Mouse (Mus musculus) v-Abl transformed pro-B cells (cell line): ENCODE measurements at regions not wholly inside any gene's neighbourhood (a gene's known extent, or its start where the extent isn't known, plus 50 kb on each side); places are given as distances from the start of the nearest gene placed in this dataset.

Experiments used
- in situ Hi-C, 2 experiments: fragments of 400-800 bp; cut with MboI; formaldehyde crosslinking; loops; one replicate each; pipeline ENCODE4 v1.15.1; 2025; ENCODE audit not compliant: unreplicated experiment in 2 of 2

DNA sequence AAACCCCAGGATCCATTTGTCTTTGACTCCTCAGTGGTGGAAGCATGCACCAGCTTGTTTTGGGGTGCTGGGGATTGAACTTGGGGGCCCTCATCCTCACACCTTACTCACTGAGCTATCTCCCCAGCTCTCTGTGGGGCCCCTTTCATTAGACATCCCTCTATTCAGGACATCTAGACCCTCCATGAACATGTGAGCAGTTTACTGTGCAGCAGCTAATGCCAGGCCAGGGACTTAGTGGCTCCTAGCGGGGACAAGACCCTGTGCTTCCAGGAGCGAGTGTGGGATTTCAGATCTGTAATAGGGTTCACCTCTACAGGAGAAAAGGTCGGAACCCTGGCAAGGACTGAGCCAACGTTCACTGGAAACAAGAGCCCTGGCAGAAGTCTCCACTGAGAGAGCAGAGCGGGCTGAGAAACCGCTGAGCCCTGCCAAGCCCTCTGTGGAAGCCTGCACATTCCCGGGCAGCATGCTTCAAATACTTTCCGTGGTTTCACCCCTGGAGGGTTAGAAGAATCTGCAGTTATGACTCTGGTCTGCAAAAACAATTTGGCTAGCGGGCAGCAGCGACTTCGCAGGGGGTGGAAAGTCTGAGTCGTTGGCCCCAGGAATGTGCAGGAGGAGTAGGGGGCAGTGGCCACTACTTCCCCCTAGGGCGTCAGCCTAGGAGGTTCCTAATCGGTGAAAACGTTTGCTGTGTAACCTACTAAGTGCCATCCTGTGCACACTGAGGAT is 125.6 kb downstream of the Smad6 start:
- in situ Hi-C loops, result loop anchor here in 1 of 2 experiments (25.0 kb wide), 1 partner anchor 491 kb away; the partner anchor contains the start of gene Megf11

DNA sequence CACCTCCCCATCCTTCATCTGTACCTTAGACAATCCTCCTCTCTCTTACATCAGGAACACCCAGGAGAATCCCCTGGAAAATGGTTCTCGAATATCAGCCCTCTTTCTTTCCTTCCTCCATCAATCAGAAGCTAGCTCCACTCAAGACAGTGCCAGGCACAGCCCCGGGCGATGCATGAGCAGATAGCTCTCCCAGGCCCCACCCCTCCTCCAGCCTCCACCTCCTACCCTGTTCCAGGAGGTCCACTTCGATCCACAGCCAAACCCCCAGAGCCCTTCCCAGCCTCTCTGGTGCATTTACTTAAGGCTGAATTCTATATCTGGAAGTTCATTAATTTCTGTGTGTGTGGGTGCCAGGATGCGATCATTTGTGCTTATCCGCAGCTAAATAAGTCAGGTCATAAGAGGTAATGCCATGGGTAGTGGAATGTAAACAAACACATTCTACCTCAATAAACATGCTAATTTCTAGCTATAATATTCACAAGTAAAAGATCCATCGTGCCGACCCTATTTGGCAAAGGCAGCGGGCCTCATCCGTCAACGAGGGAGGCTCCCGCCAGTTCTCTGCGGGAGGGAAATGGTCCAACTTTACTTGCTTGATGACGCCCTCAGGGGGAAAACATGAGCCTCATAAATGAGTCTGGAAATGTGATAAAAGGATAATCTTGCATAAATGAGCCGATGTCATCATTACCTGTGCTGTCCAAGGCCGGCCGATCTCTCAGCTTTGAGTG is 129.5 kb downstream of the Smad6 start:
- in situ Hi-C loops, result loop anchor here in 1 of 2 experiments (25.0 kb wide), 1 partner anchor 495 kb away; the partner anchor contains the start of gene Megf11

- in situ Hi-C loops, result loop anchor here in 1 of 2 experiments (25.0 kb wide), 1 partner anchor 497 kb away; the partner anchor contains the start of gene Megf11
These were observed 131.1 kb downstream of the Smad6 start for GRCm38 (mm10) chr9:63890717-63891116.

- in situ Hi-C loops, result loop anchor here in 1 of 2 experiments (25.0 kb wide), 1 partner anchor 498 kb away; the partner anchor contains the start of gene Megf11
These were observed 131.8 kb upstream of the Smad3 start for GRCm38 (mm10) chr9:63889570-63889969.

DNA sequence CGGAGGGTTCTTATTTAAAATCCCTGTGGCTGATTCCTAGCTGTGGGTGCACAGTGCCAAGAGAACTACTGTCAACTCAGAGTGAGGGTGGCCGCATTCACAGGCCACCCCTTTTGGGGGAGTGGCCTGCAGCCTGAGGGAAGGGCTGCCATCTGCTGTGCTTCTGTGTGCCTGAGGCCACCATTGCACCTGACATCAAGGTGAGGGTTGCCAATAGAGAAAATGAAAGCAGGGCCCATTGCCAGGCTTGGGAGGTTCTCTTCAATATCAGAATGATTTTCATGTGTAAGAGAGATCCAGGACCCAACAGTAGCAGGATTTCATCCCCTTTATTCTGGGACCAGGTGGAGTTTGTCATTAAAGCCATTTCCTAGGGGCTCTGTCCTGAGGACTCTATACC is 127.2 kb upstream of the Smad3 start:
- in situ Hi-C loops, result loop anchor here in 1 of 2 experiments (25.0 kb wide), 1 partner anchor 502 kb away; the partner anchor contains the start of gene Megf11

- in situ Hi-C loops, result loop anchor here in 1 of 2 experiments (25.0 kb wide), 1 partner anchor 503 kb away; the partner anchor contains the start of gene Megf11
These were observed 126.1 kb upstream of the Smad3 start for GRCm38 (mm10) chr9:63883738-63884520.

DNA sequence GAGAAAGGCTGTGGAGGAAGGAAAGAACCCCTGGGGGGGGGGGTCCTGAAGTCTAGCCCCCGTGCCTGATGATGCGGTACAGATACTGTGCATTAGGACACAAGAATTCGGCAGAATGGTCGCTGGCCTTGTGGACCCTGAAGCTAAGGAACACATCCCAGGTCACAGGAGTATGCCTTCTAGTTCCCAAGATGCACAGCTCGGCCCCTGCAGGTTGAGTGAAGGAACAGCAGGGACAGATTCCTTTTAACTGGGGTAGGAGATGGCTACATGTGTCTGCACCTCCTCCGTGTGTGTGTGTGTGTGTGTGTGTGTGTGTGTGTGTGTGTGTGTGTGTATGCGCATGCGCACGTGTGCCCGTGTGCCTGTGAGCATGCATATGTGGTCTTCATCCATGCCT is 123.9 kb upstream of the Smad3 start:
- in situ Hi-C loops, result loop anchor here in 1 of 2 experiments (25.0 kb wide), 1 partner anchor 506 kb away; the partner anchor contains the start of gene Megf11

DNA sequence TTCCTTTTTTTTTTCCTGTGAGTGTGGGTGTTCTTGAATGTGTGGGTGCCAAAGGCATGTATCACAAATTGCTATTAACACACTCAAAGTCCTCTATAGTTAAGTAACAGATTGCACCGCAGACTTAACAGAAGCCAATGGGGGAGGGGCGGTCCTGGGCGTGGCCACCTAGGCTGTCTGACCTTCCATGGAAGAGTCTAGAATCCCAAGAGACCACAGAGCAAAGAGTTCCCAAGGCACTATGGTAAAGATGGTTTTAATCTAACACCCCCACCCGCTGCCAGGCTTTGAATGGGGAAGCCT is 123.4 kb upstream of the Smad3 start:
- in situ Hi-C loops, result loop anchor here in 1 of 2 experiments (25.0 kb wide), 1 partner anchor 506 kb away; the partner anchor contains the start of gene Megf11

GRCm38 (mm10) chr9:63880487-63881260 is 122.9 kb upstream of the Smad3 start:
- in situ Hi-C loops, result loop anchor here in 1 of 2 experiments (25.0 kb wide), 1 partner anchor 507 kb away; the partner anchor contains the start of gene Megf11

DNA sequence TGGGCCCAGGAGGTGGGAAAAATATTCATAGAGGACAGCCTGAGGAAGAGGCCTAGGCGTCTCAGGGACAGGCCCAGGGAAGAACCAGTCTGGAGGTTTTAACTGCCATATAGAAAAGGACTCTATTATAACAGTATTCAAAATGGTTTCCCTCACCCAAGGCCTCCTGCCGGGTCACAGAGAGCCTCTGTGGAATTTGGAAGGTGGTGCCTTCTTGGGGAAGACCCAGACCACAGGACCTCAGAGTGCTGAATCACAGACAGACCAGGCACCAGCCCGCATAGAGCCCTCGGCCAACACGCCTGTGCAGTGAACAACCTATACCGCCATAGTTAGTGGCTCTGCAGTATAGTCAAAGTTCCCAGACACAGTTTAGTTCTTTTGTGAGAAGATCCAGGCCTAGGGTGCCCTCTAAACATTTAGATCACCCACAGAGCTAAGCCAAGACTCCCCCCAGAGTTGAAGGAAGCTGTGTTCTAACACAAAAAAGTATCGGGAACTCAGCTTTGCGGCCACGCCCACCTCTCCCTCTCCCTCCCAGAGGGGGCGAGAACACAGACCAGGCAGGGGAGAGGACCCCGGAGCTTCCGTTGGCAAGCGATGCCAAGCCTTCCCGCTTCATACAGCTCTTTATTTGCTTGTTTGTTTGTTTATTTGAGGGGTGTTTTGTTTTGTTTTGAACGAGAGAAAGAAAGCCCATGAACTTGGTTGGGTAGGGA is 122.1 kb upstream of the Smad3 start:
- in situ Hi-C loops, result loop anchor here in 1 of 2 experiments (25.0 kb wide), 1 partner anchor 507 kb away; the partner anchor contains the start of gene Megf11

- in situ Hi-C loops, result loop anchor here in 1 of 2 experiments (25.0 kb wide), 1 partner anchor 509 kb away; the partner anchor contains the start of gene Megf11
These were observed 120.1 kb upstream of the Smad3 start for GRCm38 (mm10) chr9:63877864-63878263.

DNA sequence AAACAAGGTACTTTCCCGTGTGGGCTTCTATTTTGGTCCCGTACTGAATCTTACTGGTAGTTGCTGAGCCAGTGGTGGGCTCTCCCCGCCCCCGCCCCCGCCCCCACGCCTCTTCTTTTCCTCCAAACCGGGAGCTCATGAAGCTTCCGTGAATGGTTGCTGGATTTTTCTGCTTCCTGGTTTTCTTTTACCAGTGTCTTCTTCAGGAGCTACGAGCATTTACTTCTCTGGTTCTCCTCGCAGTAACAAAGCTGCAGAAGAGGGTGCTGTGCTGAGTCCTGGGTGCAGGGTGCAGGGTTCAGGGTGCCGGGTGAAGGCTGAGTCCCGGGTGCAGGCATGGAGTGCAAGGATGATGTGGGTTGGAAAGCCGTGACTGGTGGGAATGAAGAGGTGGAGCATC is 119.1 kb upstream of the Smad3 start:
- in situ Hi-C loops, result loop anchor here in 1 of 2 experiments (25.0 kb wide), 1 partner anchor 510 kb away; the partner anchor contains the start of gene Megf11

- in situ Hi-C loops, result loop anchor here in 1 of 2 experiments (25.0 kb wide), 1 partner anchor 511 kb away; the partner anchor contains the start of gene Megf11
These were observed 118.2 kb upstream of the Smad3 start for GRCm38 (mm10) chr9:63876023-63876422.

DNA sequence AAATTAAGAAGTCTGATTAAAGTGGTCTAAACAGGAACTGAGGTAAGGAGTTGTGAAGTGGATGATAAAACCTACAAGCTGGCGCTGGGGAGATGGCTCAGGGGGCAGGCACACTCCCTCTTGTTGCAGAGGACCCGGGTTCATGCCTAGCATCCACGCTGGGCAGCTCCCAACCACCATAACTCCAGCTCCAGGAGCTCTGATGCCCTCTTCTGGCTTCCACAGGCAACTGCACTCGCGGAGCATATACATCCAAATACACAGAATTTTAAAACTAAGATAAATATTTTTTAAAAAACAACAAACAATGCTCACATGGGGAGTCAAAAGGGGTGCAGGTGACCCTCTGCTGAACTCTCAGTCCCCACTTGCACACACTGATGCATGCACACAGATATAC is 117.4 kb upstream of the Smad3 start:
- in situ Hi-C loops, result loop anchor here in 1 of 2 experiments (25.0 kb wide), 1 partner anchor 512 kb away; the partner anchor contains the start of gene Megf11

- in situ Hi-C loops, result loop anchor here in 1 of 2 experiments (25.0 kb wide), 2 partner anchors 1102 to 1577 kb away; partner anchors contain the start of gene Spesp1
These were observed 106.6 kb upstream of the Smad3 start for GRCm38 (mm10) chr9:63864350-63864749.

DNA sequence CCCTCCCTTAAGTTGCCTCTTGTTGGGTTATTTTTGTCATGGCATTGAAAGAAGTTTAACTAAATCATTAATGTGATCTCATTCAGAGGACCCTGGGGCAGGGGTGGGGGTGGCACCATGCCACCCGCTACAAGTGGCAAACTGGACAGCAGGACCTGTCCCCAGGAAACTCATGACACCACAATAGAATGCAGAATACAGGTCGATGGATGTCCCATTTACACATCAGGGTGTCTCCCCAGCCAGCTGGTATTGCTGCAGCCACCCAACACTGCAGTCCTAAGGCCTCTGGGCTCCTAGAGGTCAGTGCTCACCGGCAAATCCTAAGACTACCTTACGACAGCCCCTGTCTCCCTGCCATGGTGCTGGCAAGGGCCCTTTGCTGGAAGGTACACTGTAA is 105.5 kb upstream of the Smad3 start:
- in situ Hi-C loops, result loop anchor here in 1 of 2 experiments (25.0 kb wide), 2 partner anchors 1101 to 1576 kb away; partner anchors contain the start of gene Spesp1

- in situ Hi-C loops, result loop anchor here in 1 of 2 experiments (25.0 kb wide), 2 partner anchors 1100 to 1575 kb away; partner anchors contain the start of gene Spesp1
These were observed 104.6 kb upstream of the Smad3 start for GRCm38 (mm10) chr9:63862427-63862826.

DNA sequence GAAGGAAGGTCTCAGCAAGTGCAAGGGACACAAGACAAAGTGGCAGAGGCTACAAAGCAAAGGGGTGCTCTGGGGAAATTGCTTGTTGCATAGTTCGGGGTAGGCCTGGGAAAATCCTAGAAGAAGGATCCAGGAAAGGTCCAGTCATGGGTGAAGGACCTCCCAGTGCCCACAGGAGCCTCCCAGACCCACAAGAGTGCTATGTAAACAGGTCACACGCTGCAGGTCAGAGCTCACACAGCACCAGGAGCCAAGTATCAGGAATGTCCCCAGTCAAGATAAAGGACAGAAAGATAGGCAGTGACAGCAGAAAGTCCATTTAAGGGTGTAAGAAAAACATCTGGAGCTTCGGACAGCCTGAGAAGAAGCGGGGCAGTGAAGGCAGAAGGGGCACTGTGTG is 103.6 kb upstream of the Smad3 start:
- in situ Hi-C loops, result loop anchor here in 1 of 2 experiments (25.0 kb wide), 2 partner anchors 1099 to 1574 kb away; partner anchors contain the start of gene Spesp1
